Mouse (Mus musculus): ENCODE results near the gene Zc3h12a.

The Zc3h12a gene

DNA sequence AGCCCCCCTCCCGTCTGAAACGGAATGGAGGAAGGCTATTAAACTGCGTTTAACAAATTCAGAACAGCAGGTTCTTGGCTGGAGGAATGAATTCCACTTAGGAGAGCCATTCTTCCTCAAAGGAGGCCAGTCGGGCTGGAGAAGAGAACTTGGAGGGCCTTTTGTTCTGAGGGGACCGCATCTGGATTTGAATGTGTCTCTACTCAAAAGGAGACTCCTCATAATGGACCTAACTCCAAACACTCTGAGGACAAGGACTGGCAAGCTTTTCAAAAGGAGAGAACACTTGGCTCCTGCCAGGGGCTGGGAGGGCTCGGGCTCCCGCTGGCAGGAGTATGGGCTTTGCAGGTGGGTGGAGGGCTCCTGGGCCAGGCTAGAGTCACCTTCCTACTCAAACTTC is 17.0 kb upstream of the Zc3h12a start:
- no peak for DNase-seq (ENCODE audit: low spot score)

GRCm38 (mm10) chr4:125144211-125144610 is 16.6 kb upstream of the Zc3h12a start:
- DNase-seq (ENCODE audit: low spot score) = no peak

DNA sequence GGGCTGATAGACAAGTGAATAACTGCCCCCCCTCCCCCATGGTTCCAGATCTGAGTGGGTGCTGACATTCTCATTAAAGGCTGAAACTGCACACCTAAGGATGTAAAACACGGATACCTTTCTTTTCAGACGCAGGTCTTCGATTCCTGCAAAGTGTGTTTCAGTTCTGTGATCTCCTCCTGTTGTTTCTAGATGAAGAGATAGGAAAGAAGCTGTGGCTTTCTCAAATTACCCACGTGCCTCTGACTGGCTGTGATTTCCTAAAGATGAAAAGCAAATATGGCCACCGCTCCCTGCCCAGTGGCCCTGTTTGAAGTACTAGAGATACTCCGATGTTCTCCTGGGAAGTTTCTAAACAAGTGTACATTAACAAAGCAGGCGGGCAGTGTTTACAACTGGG is 10.7 kb upstream of the Zc3h12a start:
- no peak for DNase-seq (ENCODE audit: low spot score)

- no peak for DNase-seq (ENCODE audit: low spot score)
These were observed 8.8 kb upstream of the Zc3h12a start for GRCm38 (mm10) chr4:125136303-125136888.

DNA sequence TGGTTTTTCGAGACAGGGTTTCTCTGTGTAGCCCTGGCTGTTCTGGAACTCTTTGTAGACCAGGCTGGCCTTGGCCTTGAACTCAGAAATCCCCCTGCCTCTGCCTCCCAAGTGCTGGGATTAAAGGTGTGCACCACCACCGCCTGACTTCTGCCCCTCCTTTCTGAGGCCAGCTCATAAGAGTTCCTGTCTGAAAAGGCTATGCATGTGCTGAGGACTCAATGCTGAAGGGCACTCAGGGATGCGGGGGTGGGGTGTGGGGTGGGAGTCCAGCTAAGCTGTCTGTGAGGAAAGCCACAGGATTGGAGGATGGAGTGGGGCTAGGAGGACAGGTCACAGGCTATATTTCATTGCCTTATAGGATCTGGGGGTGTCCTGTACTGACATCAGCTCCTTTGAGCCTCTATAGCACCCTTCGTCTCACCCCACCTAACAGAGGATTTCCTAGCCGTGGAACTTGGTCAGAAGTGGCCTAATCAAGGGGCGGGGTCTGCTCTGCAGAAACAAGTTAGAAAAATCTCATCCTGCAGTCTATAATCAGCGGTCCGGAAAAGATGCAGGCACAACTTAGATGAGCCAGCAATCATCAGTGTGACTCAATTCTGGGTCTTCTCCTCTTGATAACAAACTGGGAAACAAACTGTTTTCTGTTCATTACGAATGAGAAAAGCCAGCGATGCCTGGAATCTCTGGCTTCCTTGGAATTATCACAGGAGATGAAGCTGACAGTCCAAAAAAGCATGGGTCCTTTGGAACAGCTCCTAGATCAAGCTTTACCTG is 7.6 kb upstream of the Zc3h12a start:
- DNase-seq (ENCODE audit: low spot score) = no peak

- DNase-seq (ENCODE audit: low spot score) = no peak
These were observed 7.0 kb upstream of the Zc3h12a start for GRCm38 (mm10) chr4:125134631-125135030.

DNA sequence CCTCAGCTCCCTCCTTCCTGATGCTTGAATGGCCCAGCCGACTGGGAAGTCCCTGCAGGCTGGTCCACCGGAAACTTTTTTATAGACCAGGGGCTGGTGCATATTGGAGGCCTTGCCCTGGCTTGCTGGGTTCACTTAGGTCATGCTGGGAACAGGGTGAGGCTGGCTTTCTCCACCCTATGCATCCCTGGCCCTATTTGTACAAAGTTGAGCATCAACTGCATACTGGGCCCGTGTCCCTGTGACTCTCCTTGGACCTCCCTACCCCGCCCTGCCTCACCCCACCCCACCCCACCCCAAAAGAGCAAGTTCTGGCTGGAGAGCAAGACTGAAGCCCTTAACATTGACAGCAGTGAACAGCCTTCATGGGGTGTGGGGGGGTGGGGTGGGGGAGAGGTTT is 6.6 kb upstream of the Zc3h12a start:
- DNase-seq (ENCODE audit: low spot score) = no peak

DNA sequence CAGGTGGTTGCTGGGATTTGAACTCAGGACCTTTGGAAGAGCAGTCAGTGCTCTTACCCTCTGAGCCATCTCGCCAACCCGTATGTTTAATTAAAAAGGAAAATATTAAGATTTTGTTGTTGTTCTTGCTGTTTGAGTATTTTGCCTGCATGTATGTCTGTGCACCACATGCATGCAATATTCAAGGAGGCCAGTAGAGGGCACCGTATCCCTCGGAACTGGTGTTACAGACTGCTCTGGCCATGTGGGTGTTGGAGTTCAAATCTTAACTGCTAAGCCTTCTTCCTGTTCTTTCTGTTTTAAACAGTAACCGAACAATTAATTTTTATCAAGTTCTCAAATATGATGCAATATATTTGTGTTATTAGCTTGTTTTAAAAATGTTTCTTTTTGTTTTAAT is 4.8 kb upstream of the Zc3h12a start:
- DNase-seq (ENCODE audit: low spot score) = no peak

DNA sequence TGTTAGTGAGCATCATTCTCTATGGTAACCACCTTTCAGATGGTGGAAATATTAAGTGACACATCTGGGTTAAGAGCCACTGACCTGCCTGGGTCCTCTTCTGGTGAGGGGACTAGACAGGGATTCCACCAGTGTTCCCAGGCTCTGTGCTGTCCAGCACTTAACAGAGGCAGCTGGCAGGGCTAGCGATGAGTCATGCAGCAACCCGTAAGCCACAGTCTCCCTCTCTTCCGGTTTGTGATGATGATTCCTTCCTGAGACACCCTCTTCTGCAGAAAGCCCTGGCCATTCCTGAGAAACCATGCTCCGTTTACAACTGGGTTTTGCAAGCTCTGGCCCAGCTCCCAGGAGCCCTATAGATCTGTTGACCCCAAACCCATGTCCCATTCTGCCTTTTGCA is 3.9 kb upstream of the Zc3h12a start:
- DNase-seq (ENCODE audit: low spot score) = no peak

GRCm38 (mm10) chr4:125126761-125127160 is 879 bp downstream of the Zc3h12a start:
- DNase-seq (ENCODE audit: low spot score) = no peak

DNA sequence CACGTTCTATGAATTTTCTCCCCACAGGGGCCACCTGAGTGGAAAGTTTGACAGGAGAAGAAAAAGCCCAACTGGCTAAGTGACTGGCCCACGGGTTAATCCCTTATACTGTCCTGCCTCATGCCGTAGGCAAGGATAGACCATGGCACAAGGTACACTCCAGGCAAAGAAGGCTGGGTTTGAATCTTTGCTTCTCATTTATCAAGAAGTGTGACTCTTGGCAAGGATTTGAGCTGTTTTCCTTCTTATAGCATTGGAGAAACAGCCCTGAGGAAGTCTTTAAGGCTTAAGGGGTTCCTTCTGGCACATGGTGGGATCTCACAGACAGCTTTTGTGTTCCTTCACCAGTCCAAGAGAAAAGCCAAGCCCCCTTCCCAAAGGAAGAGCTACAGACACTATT is 1.5 kb downstream of the Zc3h12a start:
- no peak for DNase-seq (ENCODE audit: low spot score)

DNA sequence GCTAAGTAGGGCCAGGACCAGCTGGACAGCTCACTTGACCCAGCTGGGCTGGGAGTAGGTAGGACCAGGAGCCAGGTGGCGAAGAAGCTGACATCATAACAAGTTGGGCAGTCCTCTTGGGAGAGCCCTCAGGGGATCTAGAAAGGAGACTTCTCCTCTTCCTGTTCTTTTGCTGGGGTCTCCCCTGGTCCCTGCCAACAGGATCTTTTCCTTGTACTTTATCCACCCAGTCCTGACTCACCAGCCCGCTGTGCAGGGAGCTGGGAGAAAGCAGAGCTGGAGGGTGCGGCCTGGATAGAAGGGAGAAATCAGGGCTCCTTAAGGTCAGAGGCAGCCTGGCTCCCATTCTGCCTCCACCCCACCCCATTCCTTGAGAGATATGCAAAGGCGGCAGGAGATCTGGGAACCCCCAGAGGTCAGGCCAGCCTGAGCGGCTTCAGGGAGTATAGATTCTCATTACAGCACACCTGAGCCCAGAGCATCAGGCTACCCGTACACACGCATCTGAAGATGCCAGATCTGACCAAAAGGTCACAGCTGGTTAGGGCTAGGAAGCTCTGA is 2.2 kb downstream of the Zc3h12a start:
- DNase-seq (ENCODE audit: low spot score) = no peak

DNA sequence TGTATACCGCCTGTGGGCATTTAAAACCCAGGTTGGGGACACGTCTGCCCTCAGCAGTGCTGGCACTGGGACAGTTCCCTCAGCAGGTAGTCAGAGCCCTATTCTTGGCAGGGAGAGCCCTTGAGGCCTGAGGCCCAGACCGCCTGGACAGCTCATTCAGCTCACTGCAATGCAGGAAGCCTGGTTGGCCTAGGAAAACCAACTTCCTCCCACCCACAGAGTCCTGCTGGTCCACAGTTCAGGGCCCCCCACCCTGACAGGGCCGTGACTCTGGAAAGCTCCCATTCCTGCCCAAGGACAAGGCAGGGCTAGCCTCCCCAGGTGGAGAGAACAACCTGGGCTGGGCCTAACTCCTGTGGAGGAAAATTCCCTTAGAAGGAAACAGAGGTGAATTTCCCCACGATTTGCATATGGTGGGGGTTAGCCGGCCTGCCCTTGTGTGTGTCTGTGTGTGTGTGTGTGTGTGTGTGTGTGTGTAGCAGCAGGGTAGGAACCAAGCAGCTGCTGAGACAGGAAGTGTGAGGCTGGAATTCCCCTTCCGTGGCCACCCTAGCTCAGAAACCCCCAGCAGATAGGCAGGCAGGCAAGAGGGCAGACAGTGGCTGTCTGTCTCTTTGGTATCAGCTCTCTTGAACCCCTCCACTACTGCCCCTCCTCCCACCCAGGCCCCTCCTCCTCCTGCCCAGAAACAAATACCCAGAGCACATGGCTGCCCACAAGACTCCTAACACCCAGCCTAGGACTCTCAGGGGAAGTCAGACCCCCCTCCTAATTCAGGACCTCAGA is 3.0 kb downstream of the Zc3h12a start:
- no peak for DNase-seq (ENCODE audit: low spot score)

DNA sequence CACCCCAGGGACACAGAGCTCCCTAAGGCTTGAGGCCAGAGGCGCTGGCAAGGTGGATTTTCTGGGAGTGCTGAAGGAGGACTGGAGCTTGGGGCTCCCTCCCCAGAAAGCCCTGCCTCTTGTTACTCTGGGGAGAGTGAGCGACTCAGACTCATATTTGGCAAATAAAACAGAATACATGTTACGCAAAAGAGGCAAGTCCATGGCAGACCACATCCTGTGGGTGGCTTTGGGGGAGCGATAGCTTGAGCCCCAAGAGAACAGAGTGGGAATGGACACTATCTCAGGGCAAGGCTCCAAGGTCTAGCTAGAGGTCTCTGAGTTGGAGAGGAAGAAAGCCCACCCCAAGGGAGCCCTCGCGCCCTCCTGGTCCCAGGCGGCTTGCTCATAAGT is 4.4 kb downstream of the Zc3h12a start:
- DNase-seq (ENCODE audit: low spot score) = no peak

GRCm38 (mm10) chr4:125122431-125123278 is 5.0 kb downstream of the Zc3h12a start:
- DNase-seq (ENCODE audit: low spot score) = no peak

- DNase-seq (ENCODE audit: low spot score) = no peak
These were observed 7.9 kb downstream of the Zc3h12a start for GRCm38 (mm10) chr4:125119721-125120120.

- DNase-seq (ENCODE audit: low spot score) = no peak
These were observed 8.6 kb downstream of the Zc3h12a start for GRCm38 (mm10) chr4:125119070-125119469.

DNA sequence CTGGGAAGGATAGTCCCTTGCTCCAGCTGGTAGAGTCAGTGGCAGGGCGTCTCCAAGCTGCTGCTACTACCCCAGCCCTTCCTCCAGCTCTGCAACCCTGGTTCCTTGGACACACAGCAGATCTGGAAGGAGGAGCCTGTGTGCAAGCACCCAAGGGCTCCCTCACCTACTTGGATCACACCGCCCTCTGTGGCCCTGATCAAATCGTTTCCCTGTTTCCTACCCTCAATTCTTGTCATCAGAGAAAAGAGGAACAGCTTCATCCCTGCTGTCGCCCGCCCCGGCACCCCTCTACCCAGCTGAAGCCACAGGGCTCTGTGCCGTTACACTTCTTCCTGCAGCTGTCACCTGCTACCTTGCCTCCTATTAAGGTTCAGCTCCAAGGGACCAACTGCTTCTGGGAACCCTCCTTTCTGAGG is 9.7 kb downstream of the Zc3h12a start:
- DNase-seq (ENCODE audit: low spot score) = no peak

DNA sequence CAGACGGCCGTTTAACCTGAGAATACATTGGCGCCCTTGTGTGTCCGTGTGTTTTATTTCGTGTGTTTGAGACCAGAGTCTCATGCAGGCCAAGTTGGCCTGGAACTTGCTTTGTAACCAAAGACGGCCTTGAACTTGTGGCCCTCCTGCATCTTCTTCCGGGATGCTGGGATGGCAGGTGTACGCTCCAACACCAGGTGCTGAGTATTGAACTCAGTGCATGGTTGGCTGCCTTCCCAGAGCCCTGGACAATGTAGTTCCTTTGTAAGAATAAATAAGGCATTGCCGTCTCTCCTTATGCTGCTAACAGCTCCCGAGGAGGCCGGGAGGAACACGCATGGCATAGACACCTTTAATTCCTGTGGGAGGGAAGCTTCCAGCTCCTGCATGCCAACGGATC is 10.7 kb downstream of the Zc3h12a start:
- DNase-seq (ENCODE audit: low spot score) = no peak

- no peak for DNase-seq (ENCODE audit: low spot score)
These were observed 11.4 kb downstream of the Zc3h12a start for GRCm38 (mm10) chr4:125116090-125116861.

DNA sequence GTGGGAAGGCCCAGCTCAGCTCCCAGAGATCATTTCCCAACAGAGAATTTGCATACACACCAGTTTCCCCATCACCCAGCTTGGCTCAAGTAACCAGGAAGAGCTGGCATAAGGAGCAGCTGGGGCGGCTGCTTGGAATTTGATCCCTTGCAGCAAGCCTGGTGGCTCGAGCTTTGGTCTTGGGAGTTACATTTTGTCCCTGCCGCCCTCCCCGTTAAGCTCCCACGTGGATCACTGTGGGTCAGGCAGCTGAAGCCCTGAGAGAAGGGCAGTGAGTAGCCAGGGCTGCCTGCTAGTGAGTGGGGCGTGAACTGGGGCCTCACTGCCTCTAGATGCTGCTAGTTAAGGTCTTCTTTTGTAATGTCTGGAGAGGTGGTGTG is 11.9 kb downstream of the Zc3h12a start:
- DNase-seq (ENCODE audit: low spot score) = no peak
